In the genomic region with DNA sequence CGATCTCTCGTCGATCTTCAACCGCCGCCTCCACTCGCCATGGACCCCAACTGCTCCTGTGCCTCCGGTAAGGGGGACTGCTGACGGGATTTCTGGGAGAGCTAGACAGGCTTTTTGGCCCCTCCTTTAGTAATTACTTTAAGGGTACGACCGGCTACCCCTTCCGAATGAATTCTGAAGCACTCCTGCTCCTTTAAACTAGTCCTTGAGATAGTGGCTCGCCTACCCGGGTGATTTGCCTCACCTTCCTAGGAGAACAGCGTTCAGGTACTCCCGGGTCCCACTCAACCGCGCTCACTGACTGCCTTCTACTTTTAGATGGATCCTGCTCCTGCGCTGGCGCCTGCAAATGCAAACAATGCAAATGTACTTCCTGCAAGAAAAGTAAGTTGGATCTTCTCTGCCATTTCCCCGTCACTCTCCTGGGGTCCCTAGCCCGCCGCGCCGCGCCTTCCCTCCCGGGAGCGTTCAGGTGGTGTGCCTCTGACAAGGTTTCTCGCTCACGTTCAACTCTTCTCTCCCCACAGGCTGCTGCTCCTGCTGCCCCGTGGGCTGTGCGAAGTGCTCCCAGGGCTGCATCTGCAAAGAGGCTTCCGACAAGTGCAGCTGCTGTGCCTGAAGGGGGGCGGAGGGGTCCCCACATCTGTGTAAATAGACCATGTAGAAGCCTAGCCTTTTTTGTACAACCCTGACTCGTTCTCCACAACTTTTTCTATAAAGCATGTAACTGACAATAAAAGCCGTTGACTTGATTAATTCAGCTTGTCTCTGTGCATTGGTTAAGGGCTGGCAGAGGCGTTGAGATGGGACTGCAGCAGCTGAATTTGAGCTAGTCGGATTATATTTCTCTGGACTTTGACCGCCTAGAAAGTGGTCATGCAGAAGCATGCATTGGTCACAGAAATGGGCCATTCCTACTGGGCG, we compare ENCODE assay signal across 1 mouse cellular context.
TF ChIP-seq lines count a peak whose summit lies in the region.

No protein-coding gene starts in this region.

TF ChIP-seq in CH12.LX, 34 proteins besides CTCF, POLR2A, EP300 and RAD21:
- no peak for TF ChIP-seq SMC3 (IDR thresholded peaks at IDR 0.05; ENCODE audit: low read depth, low read length)
- TF ChIP-seq JUND (conservative IDR thresholded peaks at IDR 0.05; ENCODE audit: low read depth, low read length), result no peak
- no peak for TF ChIP-seq MAZ (IDR thresholded peaks at IDR 0.05; ENCODE audit: low read depth, low read length)
- TF ChIP-seq POLR2AphosphoS2 (IDR thresholded peaks at IDR 0.05; ENCODE audit: low read depth, low read length), result peak; percentile 93; the same call in 1 of the 2 replicates
- TF ChIP-seq IRF4 (IDR thresholded peaks at IDR 0.05; ENCODE audit: low read depth, low read length), result no peak
- no peak for TF ChIP-seq PAX5 (IDR thresholded peaks at IDR 0.05; ENCODE audit: low read length)
- peak; percentile 31 for TF ChIP-seq SIN3A (IDR thresholded peaks at IDR 0.05; ENCODE audit: low read length)
- TF ChIP-seq CHD1 (IDR thresholded peaks at IDR 0.05; ENCODE audit: low read depth, low read length), result no peak
- peak; percentile 20; the same call in 1 of the 2 replicates for TF ChIP-seq MXI1 (IDR thresholded peaks at IDR 0.05; ENCODE audit: low read depth, low read length)
- TF ChIP-seq UBTF (IDR thresholded peaks at IDR 0.05; ENCODE audit: low read depth, low read length), result no peak; the same call in 1 of the 2 replicates
- no peak for TF ChIP-seq GABPA (IDR thresholded peaks at IDR 0.05; ENCODE audit: insufficient replicate concordance, low read depth, low read length)
- no peak for TF ChIP-seq USF1 (IDR thresholded peaks at IDR 0.05; ENCODE audit: low read depth, low read length)
- no peak for TF ChIP-seq ZC3H11A (IDR thresholded peaks at IDR 0.05; ENCODE audit: low read depth, low read length)
- TF ChIP-seq ZNF384 (IDR thresholded peaks at IDR 0.05; ENCODE audit: low read depth, low read length), result no peak
- no peak for TF ChIP-seq TCF12 (IDR thresholded peaks at IDR 0.05; ENCODE audit: low read depth, low read length)
- TF ChIP-seq MEF2A (IDR thresholded peaks at IDR 0.05; ENCODE audit: borderline replicate concordance, low read depth, low read length), result peak; percentile 6; the same call in 1 of the 2 replicates
- TF ChIP-seq JUN (IDR thresholded peaks at IDR 0.05; ENCODE audit: insufficient read depth, low read depth, low read length), result no peak
- no peak for TF ChIP-seq USF2 (conservative IDR thresholded peaks at IDR 0.05; ENCODE audit: low read depth, low read length)
- no peak for TF ChIP-seq KAT2A (IDR thresholded peaks at IDR 0.05; ENCODE audit: insufficient replicate concordance, low read length)
- TF ChIP-seq RCOR1 (conservative IDR thresholded peaks at IDR 0.05; ENCODE audit: low read depth, low read length), result no peak
- TF ChIP-seq CHD2 (IDR thresholded peaks at IDR 0.05; ENCODE audit: low read length), result no peak
- TF ChIP-seq BHLHE40 (IDR thresholded peaks at IDR 0.05; ENCODE audit: low read depth, low read length), result peak; percentile 35; the same call in 1 of the 2 replicates
- no peak for TF ChIP-seq E2F4 (IDR thresholded peaks at IDR 0.05; ENCODE audit: insufficient replicate concordance, low read depth, low read length)
- TF ChIP-seq NRF1 (IDR thresholded peaks at IDR 0.05; ENCODE audit: low read depth, low read length), result no peak
- no peak for TF ChIP-seq MAX (IDR thresholded peaks at IDR 0.05; ENCODE audit: low read length)
- peak; percentile 99 for TF ChIP-seq NELFE (IDR thresholded peaks at IDR 0.05; ENCODE audit: low read depth, low read length)
- no peak for TF ChIP-seq TBP (conservative IDR thresholded peaks at IDR 0.05; ENCODE audit: low read depth, low read length)
- no peak for TF ChIP-seq ETS1 (conservative IDR thresholded peaks at IDR 0.05; ENCODE audit: low read depth, low read length)
- no peak for TF ChIP-seq HCFC1 (IDR thresholded peaks at IDR 0.05; ENCODE audit: low read depth, low read length)
- peak; percentile 98 for TF ChIP-seq ZMIZ1 (IDR thresholded peaks at IDR 0.05; ENCODE audit: low read depth, low read length)
